Mouse (Mus musculus) right cerebral cortex, adult 2 months (tissue): Measurements from ENCODE around the gene Foxn1.
A peak's percentile ranks its signal among the peaks of the same experiment; 100 is the strongest.

Experiments used
- DNase-seq, 2 experiments: peaks; one replicate each; pipeline ENCODE4 v3.0.0; 2021 to 2022; ENCODE audit warnings: low spot score in 2 of 2

Foxn1 gene

GRCm38 (mm10) chr11:78400936-78401335 lies 14.6 kb upstream of the Foxn1 start:
- DNase-seq: no peak

DNA sequence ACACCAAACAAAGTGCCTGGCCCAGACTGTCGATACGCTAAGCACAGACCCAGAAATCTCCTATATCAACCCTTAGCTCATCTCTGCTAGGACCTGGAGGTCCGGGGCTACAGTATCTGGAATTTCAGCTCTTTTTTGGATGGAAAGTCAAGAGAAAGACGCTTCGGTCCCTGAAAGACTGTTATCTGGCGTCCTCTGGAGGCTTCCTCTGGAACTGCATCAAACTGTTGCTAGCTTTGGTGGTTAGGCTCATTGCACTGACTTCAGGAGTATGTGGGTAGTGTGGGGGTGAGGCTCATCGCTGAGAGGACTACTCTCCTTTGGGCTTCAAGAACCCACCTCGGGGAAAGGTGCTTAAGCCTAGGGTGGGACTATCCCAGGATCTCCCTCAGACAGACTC lies 13.3 kb upstream of the Foxn1 start:
- DNase-seq: peak; percentile 89 to 91

GRCm38 (mm10) chr11:78398212-78398611 lies 11.9 kb upstream of the Foxn1 start:
- DNase-seq: no peak

DNA sequence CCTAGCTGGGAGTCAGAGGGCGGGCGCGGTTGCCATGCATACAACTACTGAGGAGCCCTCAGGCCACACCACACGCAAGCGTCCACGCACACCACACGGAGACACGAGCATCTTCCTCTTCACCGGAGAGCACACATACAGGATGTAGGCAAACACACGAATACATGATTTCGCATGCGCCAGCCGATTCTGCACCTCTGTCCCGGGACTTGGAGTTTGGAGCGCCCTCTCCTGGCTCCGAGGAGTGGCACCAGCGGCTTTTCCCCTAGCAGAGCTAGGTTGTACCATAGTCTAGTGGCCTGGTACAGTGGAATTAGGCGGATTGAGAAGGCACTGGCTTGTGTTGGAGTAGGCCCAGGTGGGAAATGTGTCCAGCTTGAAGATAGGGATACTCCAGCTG lies 11.0 kb upstream of the Foxn1 start:
- peak; percentile 30 to 33 for DNase-seq

DNA sequence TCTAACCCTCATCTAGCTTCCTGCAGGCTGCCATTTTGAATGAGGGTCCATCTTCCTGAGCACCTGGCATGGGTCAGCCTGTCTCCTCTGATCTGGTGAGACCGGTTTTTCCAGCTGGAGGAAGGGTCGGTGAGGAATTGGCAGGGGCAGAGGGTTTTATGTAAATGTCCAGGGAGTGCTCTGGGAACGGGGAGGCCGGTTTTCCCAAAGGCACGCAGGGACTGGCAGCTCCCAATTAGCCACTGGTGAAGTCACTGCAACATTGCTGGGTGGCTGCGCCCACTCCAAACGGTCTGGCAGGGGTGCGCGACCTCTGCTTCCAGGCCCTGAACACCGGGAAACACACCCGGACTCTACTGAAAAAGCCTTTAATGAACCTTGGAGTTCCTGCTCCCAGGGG lies 10.6 kb upstream of the Foxn1 start:
- DNase-seq: no peak

DNA sequence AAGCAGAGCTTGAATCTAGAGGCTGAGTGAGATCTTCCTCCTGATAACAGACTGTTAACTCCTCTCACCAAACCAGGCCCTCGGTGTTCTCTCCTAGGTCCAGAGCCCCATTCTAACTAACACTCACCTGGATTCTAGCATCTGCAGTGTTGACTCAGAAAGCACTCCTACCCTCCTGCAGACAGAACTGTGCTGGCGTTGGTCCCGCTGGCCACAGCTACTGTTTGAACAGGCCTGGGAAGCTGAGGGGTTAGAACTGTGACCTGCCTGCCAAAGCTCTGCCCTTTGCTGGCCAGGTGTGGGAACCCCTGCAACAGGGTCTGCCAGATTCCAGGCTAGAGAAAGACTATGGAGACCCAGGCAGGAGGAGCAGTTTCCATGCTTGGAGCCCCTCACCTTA lies 6.4 kb upstream of the Foxn1 start:
- no peak for DNase-seq

GRCm38 (mm10) chr11:78385776-78386175 lies 582 bp downstream of the Foxn1 start:
- no peak for DNase-seq

- no peak for DNase-seq
Observed at GRCm38 (mm10) chr11:78382701-78383100, 3.7 kb downstream of the Foxn1 start.

GRCm38 (mm10) chr11:78382286-78382685 lies 4.1 kb downstream of the Foxn1 start:
- no peak for DNase-seq

GRCm38 (mm10) chr11:78380996-78381395 lies 5.4 kb downstream of the Foxn1 start:
- DNase-seq: no peak

GRCm38 (mm10) chr11:78380351-78380750 lies 6.0 kb downstream of the Foxn1 start:
- DNase-seq: no peak

- no peak for DNase-seq
Observed at GRCm38 (mm10) chr11:78377549-78378159, 8.7 kb downstream of the Foxn1 start.

- DNase-seq: no peak
Observed at GRCm38 (mm10) chr11:78374147-78374546, 12.2 kb downstream of the Foxn1 start.

GRCm38 (mm10) chr11:78372610-78373009 lies 13.7 kb downstream of the Foxn1 start:
- no peak for DNase-seq

DNA sequence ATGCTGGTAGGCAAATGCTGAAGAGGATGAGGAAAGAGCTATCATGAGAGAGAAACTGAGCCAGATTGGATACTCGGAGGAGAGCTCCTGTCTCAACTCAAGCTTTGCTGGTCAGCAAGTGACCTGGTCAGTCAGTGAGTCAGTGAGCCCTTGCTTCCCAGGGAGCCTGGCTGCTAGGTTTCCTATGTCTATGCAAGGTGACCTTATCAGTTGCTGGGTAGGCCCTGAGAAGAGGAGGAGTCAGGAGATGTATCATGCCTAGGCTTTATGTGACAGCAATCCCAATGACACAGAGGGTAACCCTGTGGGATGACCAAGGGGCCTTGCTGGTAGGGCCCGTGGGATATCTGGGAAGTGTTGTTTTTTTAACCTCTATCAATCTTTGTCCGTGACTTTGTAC lies 14.2 kb downstream of the Foxn1 start:
- no peak for DNase-seq

DNA sequence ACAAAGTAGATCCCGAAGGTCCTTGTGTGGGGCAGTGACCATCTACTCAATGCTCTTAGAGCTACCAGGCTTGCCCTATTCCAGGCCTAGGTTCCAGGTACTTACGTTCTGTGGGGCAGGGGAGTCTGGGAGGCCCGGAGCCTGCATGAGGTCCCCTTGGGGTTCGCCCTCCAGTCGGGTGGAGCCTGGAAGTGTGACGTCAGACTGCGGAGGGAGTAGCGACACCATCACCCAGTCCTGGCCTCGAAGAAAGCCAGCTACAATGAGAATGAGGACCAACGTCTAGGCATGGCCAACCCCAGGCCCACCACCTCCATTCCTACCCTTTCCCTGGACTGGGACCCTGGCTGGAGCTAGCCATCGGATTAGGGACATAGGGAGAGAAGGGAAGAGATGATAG lies 14.6 kb downstream of the Foxn1 start:
- no peak for DNase-seq

DNA sequence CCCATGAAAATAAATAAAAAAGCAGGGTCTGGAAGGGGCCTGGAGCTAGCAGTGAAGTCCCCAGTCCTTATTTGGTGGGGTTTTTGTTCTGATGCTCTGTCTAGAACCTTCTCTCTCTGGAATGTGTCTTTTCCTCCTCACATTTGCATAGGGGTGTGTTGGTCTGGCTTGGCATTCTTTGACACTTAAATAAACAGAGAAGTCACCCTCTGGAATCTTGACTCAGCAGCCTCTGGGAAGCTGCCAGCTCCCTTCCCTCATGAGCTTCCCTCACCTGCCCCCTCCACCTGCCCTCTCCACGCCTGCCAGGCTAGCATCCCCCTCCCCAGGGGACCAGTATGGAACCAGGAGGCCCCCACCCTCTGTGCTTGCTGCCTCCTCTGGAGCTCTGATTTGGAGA lies 16.0 kb downstream of the Foxn1 start:
- no peak for DNase-seq

GRCm38 (mm10) chr11:78367456-78368225 lies 18.7 kb downstream of the Foxn1 start:
- DNase-seq: no peak

- DNase-seq: no peak
Observed at GRCm38 (mm10) chr11:78364103-78364502, 22.3 kb downstream of the Foxn1 start.

GRCm38 (mm10) chr11:78363309-78364007 lies 22.9 kb downstream of the Foxn1 start:
- no peak for DNase-seq

- DNase-seq: no peak
Observed at GRCm38 (mm10) chr11:78360789-78361131, 25.6 kb downstream of the Foxn1 start.

GRCm38 (mm10) chr11:78360125-78360788 lies 26.1 kb downstream of the Foxn1 start:
- peak; percentile 77 to 78 for DNase-seq
